Mouse (Mus musculus) E14TG2a.4 (cell line): Measurements from ENCODE around the gene Cse1l.

Source experiments
- CTCF ChIP-seq: conservative IDR thresholded peaks from 2 replicates; pipeline ENCODE4 v1.5.1; 2014; ENCODE audit warnings: low read length
- POU5F1 ChIP-seq: IDR thresholded peaks from 2 replicates; pipeline ENCODE4 v1.6.1; 2014; ENCODE audit warnings: low read length, borderline replicate concordance

- TF ChIP-seq CTCF (no peak), POU5F1 (no peak)
Observed at GRCm38 (mm10) chr2:166862505-166862904, 43.3 kb upstream of the Cse1l start.
